Mouse (Mus musculus) C2C12 (cell line): ENCODE data around the gene Akap13.

Experiments
- CTCF ChIP-seq: IDR thresholded peaks from one replicate; pipeline ENCODE4 v1.5.1; 2011; ENCODE audit not compliant: control insufficient read depth, insufficient read depth, insufficient read length
- USF1 ChIP-seq: IDR thresholded peaks from one replicate; pipeline ENCODE4 v1.6.1; 2011; ENCODE audit warnings: low read depth, mild to moderate bottlenecking, control low read depth, moderate library complexity

- TF ChIP-seq CTCF (no peak), USF1 (no peak)
Observed at GRCm38 (mm10) chr7:75478060-75478459, 22.7 kb downstream of the Akap13 start.
